Mouse (Mus musculus) lung, embryonic 16.5 days (tissue): ENCODE measurements around the gene Prss33. TPM values are rescaled to one million over a fixed set of nuclear protein-coding genes. Genes with fewer than 3 reads are reported as not detected.

Experiments
- ATAC-seq: fragments of 200-750 bp; cut with Nextera tagmentation; 2 replicates; pipeline ENCODE4 v1.8.0; 2017; ENCODE audit warnings: low read depth, mild to moderate bottlenecking, moderate library complexity
- H3K27ac ChIP-seq: fragments of 300-500 bp; sonication (generic); 2 replicates; pipeline ENCODE4 v1.5.1; 2014; ENCODE audit warnings: mild to moderate bottlenecking, control low read depth, low read length
- H3K27me3 ChIP-seq: fragments of 300-500 bp; sonication (generic); 2 replicates; pipeline ENCODE4 v1.6.1; 2014; ENCODE audit warnings: low read depth, low read length, mixed read lengths; ENCODE audit not compliant: control insufficient read depth, insufficient read depth
- H3K36me3 ChIP-seq: fragments of 300-500 bp; sonication (generic); 2 replicates; pipeline ENCODE4 v1.6.1; 2014; ENCODE audit warnings: low read length; ENCODE audit not compliant: control insufficient read depth, insufficient read depth
- H3K4me1 ChIP-seq: fragments of 300-500 bp; sonication (generic); replicated peaks from 2 replicates; pipeline ENCODE4 v1.6.1; 2014; ENCODE audit warnings: low read length, mixed read lengths; ENCODE audit not compliant: control insufficient read depth, insufficient read depth
- H3K4me2 ChIP-seq: fragments of 300-500 bp; sonication (generic); 2 replicates; pipeline ENCODE4 v1.6.1; 2014; ENCODE audit warnings: low read depth, low read length, control low read depth
- H3K4me3 ChIP-seq: fragments of 300-500 bp; sonication (generic); 2 replicates; pipeline ENCODE4 v1.5.1; 2014; ENCODE audit warnings: mild to moderate bottlenecking, low read length, control low read depth
- H3K9ac ChIP-seq: fragments of 300-500 bp; sonication (generic); 2 replicates; pipeline ENCODE4 v1.6.1; 2014; ENCODE audit warnings: low read length, control low read depth
- H3K9me3 ChIP-seq: fragments of 300-500 bp; sonication (generic); 2 replicates; pipeline ENCODE4 v1.6.1; 2016; ENCODE audit warnings: low read length; ENCODE audit not compliant: control insufficient read depth
- WGBS: fragments of 180-500 bp; shearing (Covaris S2); extraction: QIAGEN DNeasy Blood & Tissue Kit; methylation state at CpG from one replicate; pipeline ENCODE4 v1.1.7; 2014; 5-methylcytosine and 5-hydroxymethylcytosine counted together
- polyA plus RNA-seq: library from polyadenylated mRNA; unstranded; fragments of >200 nt; fragmentation: Nextera tagmentation; extraction: Ambion mirVana; gene quantifications from 2 replicates; pipeline ENCODE4 v1.2.1, GENCODE M21; 2015

Prss33 gene
- polyA plus RNA-seq, 1 experiment from 2014 or later, result not detected

GRCm38 (mm10) chr17:23791079-23791357 is 44.8 kb downstream of the Prss33 start:
- H3K4me1 ChIP-seq, result peaks cover 17% of the 10 kb centered on the region
- H3K27me3 ChIP-seq, result no peaks in the 10 kb centered on the region
- H3K4me3 ChIP-seq, result peak overlapping the region; percentile 62
- H3K9ac ChIP-seq, result peak overlapping the region; percentile 88
- H3K27ac ChIP-seq, result peak overlapping the region; percentile 90; the same call in 1 of the 2 replicates
- H3K36me3 ChIP-seq, result no peaks in the 10 kb centered on the region
- WGBS, result 48% methylated on average over 2 of the region's 2 CpGs
- peak overlapping the region; percentile 75 for H3K4me2 ChIP-seq
- no peaks in the 10 kb centered on the region for H3K9me3 ChIP-seq
- no peak for ATAC-seq

- H3K9me3 ChIP-seq, result no peaks in the 10 kb centered on the region
- peak within 1 kb of the TSS; percentile 75 for H3K4me2 ChIP-seq
- H3K4me1 ChIP-seq, result peaks cover 19% of the 10 kb centered on the region
- no peaks in the 10 kb centered on the region for H3K27me3 ChIP-seq
- ATAC-seq, result peak; percentile 70
- peak within 1 kb of the TSS; percentile 90 for H3K27ac ChIP-seq
- H3K36me3 ChIP-seq, result no peaks in the 10 kb centered on the region
- peak within 1 kb of the TSS; percentile 88 for H3K9ac ChIP-seq
- peak within 1 kb of the TSS; percentile 62 for H3K4me3 ChIP-seq
- 3% methylated on average over 29 of the region's 29 CpGs for WGBS
Observed at GRCm38 (mm10) chr17:23790269-23791078, 45.4 kb downstream of the Prss33 start, which contains the start of gene Srrm2. Gene Srrm2, plus strand, starts transcription at chr17:23790532.

GRCm38 (mm10) chr17:23789749-23790268 is 46.0 kb downstream of the Prss33 start:
- 19% methylated on average over 8 of the region's 8 CpGs for WGBS

GRCm38 (mm10) chr17:23788973-23789372 is 46.9 kb downstream of the Prss33 start:
- H3K4me3 ChIP-seq, result no peak overlapping the region
- H3K9ac ChIP-seq, result no peak overlapping the region
- no peak for ATAC-seq
- H3K4me2 ChIP-seq, result no peak overlapping the region
- 86% methylated on average over 4 of the region's 4 CpGs for WGBS
- H3K4me1 ChIP-seq, result peaks cover 20% of the 10 kb centered on the region
- H3K27ac ChIP-seq, result no peak overlapping the region
- H3K36me3 ChIP-seq, result no peaks in the 10 kb centered on the region
- no peaks in the 10 kb centered on the region for H3K9me3 ChIP-seq
- H3K27me3 ChIP-seq, result no peaks in the 10 kb centered on the region

More at GRCm38 (mm10) chr17:23789749-23790268, 46.0 kb downstream of the Prss33 start:
- H3K4me3 ChIP-seq, result peak overlapping the region; percentile 62
- H3K4me2 ChIP-seq, result peak overlapping the region; percentile 75
- no peaks in the 10 kb centered on the region for H3K27me3 ChIP-seq
- peaks cover 20% of the 10 kb centered on the region for H3K4me1 ChIP-seq
- no peaks in the 10 kb centered on the region for H3K36me3 ChIP-seq
- no peak for ATAC-seq
- H3K9ac ChIP-seq, result peak overlapping the region; percentile 88
- no peaks in the 10 kb centered on the region for H3K9me3 ChIP-seq
- H3K27ac ChIP-seq, result peak overlapping the region; percentile 90

- ATAC-seq, result 0 out of 2 replicates have a peak, but pooled peaks have one; percentile 24
- H3K4me3 ChIP-seq, result peak overlapping the region; percentile 68
Observed at GRCm38 (mm10) chr17:23786510-23786931, 49.3 kb downstream of the Prss33 start.

GRCm38 (mm10) chr17:23785561-23786471 is 50.0 kb downstream of the Prss33 start, which contains the start of gene Flywch2:
Gene Flywch2, minus strand, starts transcription at chr17:23786081.
- Histone ChIP-seq H3K36me3 (no peaks in the 10 kb centered on the region), H3K27ac (no peak within 1 kb of the TSS)
- 1% methylated on average over 43 of the region's 43 CpGs for WGBS

More at GRCm38 (mm10) chr17:23786510-23786931, 49.3 kb downstream of the Prss33 start:
- H3K36me3 ChIP-seq, result no peaks in the 10 kb centered on the region
- 16% methylated on average over 13 of the region's 13 CpGs for WGBS
- H3K9me3 ChIP-seq, result no peaks in the 10 kb centered on the region
- no peaks in the 10 kb centered on the region for H3K27me3 ChIP-seq
- H3K27ac ChIP-seq, result no peak overlapping the region
- H3K4me2 ChIP-seq, result peak overlapping the region; percentile 93
- peak overlapping the region; percentile 78; the same call in 1 of the 2 replicates for H3K9ac ChIP-seq
- peaks cover 20% of the 10 kb centered on the region for H3K4me1 ChIP-seq

GRCm38 (mm10) chr17:23783352-23783751 is 52.5 kb downstream of the Prss33 start:
- no peak overlapping the region for H3K4me2 ChIP-seq
- peaks cover 6% of the 10 kb centered on the region for H3K4me1 ChIP-seq
- no peaks in the 10 kb centered on the region for H3K36me3 ChIP-seq
- H3K4me3 ChIP-seq, result no peak overlapping the region
- ATAC-seq, result no peak
- no peaks in the 10 kb centered on the region for H3K9me3 ChIP-seq
- no peak overlapping the region for H3K27ac ChIP-seq
- H3K9ac ChIP-seq, result no peak overlapping the region
- no peaks in the 10 kb centered on the region for H3K27me3 ChIP-seq

More at GRCm38 (mm10) chr17:23785561-23786471, 50.0 kb downstream of the Prss33 start, which contains the start of gene Flywch2:
- H3K4me1 ChIP-seq, result peaks cover 17% of the 10 kb centered on the region
- peak within 1 kb of the TSS; percentile 93 for H3K4me2 ChIP-seq
- peak; percentile 80 for ATAC-seq
- no peaks in the 10 kb centered on the region for H3K27me3 ChIP-seq
- H3K9me3 ChIP-seq, result no peaks in the 10 kb centered on the region
- H3K4me3 ChIP-seq, result peak within 1 kb of the TSS; percentile 68
- H3K9ac ChIP-seq, result peak within 1 kb of the TSS; percentile 78
